Mouse (Mus musculus) embryonic fibroblast, embryonic 13.5 days (primary cell): ENCODE results near the gene Rab11fip3.

Experiments used
- CTCF ChIP-seq: IDR thresholded peaks from 2 replicates; pipeline ENCODE4 v1.5.1; 2011; ENCODE audit warnings: mild to moderate bottlenecking, control low read depth, low read length, moderate library complexity, borderline replicate concordance; ENCODE audit not compliant: insufficient read depth
- POLR2A ChIP-seq: IDR thresholded peaks from 2 replicates; pipeline ENCODE4 v1.6.1; 2011; ENCODE audit warnings: low read depth, mild to moderate bottlenecking, control low read depth, low read length, moderate library complexity

- no peak for TF ChIP-seq POLR2A
- no peak for TF ChIP-seq CTCF
Observed at GRCm38 (mm10) chr17:25967652-25968051, 101.7 kb downstream of the Rab11fip3 start.
